Mouse (Mus musculus) erythroid progenitor cell, adult 5-6 weeks (primary cell): Measurements from ENCODE around the gene Fibcd1. TPM values are rescaled to one million over a fixed set of nuclear protein-coding genes. Genes with fewer than 3 reads are reported as not detected.

Experiments used
- ATAC-seq: replicated peaks from 2 replicates; pipeline ENCODE4 v1.8.0; 2016; ENCODE audit warnings: moderate number of reproducible peaks, mild to moderate bottlenecking, moderate TSS enrichment, inconsistent platforms; ENCODE audit not compliant: poor library complexity, low FRiP score, severe bottlenecking
- total RNA-seq, 2 experiments: library from RNA; stranded (forward) in 1 of 2; stranded (reverse) in 1 of 2; fragments of 150-400 nt in 1 of 2; fragments of 186-747, 209-891 nt in 1 of 2; gene quantifications; 2 replicates each; pipeline versions ENCODE4 v1.2.3 to v1.2.4; 2015 to 2017; ENCODE audit warnings: low replicate concordance in 2 of 2

The Fibcd1 gene
- total RNA-seq, 2 experiments from 2014 or later: not detected

- no peak for ATAC-seq
These were observed 66.5 kb downstream of the Fibcd1 start for GRCm38 (mm10) chr2:31779258-31779657.

DNA sequence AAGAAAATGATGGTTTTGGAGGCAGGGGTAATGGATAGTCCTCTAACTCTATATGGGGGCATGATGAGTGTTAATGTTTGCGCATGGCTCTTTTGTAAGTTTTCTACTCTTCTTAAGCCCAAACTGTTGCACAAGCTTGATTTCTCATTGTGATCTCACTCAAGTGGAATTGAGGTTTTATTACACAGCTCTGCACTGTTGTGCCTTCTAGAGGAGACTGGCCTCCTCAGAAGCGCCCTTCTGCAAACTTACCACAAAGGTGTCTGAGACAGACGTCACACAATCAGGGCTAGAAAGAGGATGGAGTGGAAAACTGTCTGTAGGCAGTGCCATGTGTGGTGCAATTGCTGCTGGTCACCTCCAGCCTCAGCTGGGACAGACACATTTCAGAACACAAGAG, 69.3 kb downstream of the Fibcd1 start:
- no peak for ATAC-seq

DNA sequence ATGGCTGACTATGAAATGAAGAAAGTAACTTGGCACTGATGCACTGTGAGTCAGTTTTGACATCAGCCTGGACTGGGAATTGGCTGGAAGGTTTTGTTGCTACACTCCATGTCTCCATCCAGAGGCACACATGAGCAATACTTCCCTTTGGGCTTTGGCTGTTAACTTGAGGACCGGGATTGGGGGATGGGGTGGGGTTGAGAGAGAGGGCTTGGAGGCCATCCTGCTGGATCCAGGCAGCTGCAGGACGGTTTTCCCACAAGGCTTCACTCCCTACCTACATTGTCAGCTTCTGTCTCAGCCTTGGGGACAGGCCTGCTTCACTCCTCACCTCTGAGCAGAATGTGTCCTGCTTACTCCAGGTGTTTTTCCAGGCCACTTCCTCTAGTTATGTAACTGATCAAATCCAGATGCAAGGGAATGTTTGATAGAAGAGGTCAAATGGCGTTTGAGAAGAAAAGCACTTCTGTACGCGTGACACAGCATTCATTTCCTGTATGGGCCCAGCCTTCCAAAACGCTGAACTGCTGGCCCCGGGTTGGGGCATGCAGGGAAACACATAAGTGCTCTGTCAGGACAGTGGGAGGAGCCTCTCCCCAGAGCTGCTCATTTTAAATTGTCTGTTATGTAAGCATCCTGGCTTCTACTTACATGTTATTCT, 74.9 kb downstream of the Fibcd1 start:
- 0 out of 2 replicates have a peak, but pooled peaks have one; percentile 25 for ATAC-seq

GRCm38 (mm10) chr2:31769631-31770111, 76.1 kb downstream of the Fibcd1 start:
- ATAC-seq: no peak

DNA sequence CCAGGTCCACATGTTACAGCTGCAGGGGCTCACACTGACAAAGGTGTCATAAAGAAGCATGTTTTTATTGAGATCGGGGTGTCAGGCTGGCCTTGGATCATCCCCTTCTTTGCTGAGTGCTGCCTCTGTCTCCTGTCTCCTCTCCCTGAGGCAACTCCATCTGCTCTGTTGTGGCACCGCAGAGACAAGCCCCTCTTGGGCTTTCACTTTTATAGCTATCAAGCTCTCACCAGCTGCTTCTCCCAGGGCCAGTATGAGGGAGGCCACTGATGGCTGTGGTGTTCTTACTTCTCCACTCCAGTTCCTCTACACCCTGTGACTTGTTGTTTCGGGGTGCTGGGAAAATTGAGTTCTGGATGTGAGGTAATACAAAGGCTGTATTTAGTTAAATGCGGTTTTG, 76.7 kb downstream of the Fibcd1 start:
- ATAC-seq: no peak

DNA sequence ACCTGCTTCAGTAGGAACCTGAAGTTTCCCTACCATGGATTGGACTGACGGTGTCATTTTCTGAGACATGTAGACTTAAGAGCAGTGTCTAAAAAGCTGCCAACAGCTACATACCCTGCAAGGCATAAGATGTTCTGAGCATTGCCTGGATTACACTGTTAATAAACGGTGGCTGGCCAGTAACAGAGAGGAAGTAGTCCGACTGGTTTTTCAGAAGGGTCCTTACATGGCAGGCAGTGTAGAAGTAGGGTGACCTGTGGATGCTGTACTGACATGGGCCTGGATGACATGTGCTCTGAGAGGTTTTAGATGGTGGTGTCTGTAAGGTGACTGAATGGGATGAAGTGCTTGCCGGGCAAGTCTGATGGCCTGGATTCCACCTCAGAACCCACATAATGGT, 78.0 kb downstream of the Fibcd1 start:
- ATAC-seq: no peak

DNA sequence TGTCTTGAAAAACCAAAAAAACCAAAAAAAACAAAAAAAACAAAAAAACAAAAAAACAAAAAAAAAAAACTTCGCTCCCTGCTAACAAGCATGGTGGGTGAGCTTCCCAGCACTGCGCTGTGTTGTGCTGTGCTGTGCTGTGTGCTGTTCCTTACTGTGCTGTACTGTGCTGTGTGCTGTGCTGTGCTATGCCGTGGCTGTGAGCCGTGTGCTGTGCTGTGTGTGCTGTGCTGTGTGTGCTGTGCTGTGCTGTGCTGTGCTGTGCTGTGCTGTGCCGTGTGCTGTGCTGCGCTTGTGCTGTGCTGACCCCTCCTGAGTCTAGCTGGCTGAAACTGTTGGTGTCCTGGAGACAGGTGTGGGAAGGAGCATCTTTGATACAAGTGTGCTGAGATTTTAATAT, 78.7 kb downstream of the Fibcd1 start:
- no peak for ATAC-seq

Other genes starting within 250 kb of the Fibcd1 start
- not detected in 2 replicates for gene Prdm12, start 206.0 kb downstream of the Fibcd1 start, total RNA-seq (2015; ENCODE audit: low replicate concordance)
- gene Prdm12, start 206.0 kb downstream of the Fibcd1 start, total RNA-seq (2017; ENCODE audit: low replicate concordance): not detected in 2 replicates
- gene Exosc2, start 175.3 kb downstream of the Fibcd1 start, total RNA-seq (2015; ENCODE audit: low replicate concordance): 13.4 and 15.9 TPM in 2 replicates
- gene Exosc2, start 175.3 kb downstream of the Fibcd1 start, total RNA-seq (2017; ENCODE audit: low replicate concordance): 12.6 and 25.5 TPM in 2 replicates
- gene Abl1, start 157.6 kb downstream of the Fibcd1 start, total RNA-seq (2015; ENCODE audit: low replicate concordance): 10.1 and 26.8 TPM in 2 replicates
- 24.1 and 26.5 TPM in 2 replicates for gene Abl1, start 157.6 kb downstream of the Fibcd1 start, total RNA-seq (2017; ENCODE audit: low replicate concordance)
- gene Qrfp, start 35.4 kb downstream of the Fibcd1 start, total RNA-seq (2015; ENCODE audit: low replicate concordance): not detected in 2 replicates
- not detected in 2 replicates for gene Qrfp, start 35.4 kb downstream of the Fibcd1 start, total RNA-seq (2017; ENCODE audit: low replicate concordance)
- not detected in 2 replicates for gene Lamc3, start 41.3 kb upstream of the Fibcd1 start, total RNA-seq (2015; ENCODE audit: low replicate concordance)
- not detected in 2 replicates for gene Lamc3, start 41.3 kb upstream of the Fibcd1 start, total RNA-seq (2017; ENCODE audit: low replicate concordance)
- gene Aif1l, start 104.1 kb upstream of the Fibcd1 start, total RNA-seq (2015; ENCODE audit: low replicate concordance): not detected in 2 replicates
- gene Aif1l, start 104.1 kb upstream of the Fibcd1 start, total RNA-seq (2017; ENCODE audit: low replicate concordance): not detected in 2 replicates
- 77.8 and 87.6 TPM in 2 replicates for gene Nup214, start 128.4 kb upstream of the Fibcd1 start, total RNA-seq (2015; ENCODE audit: low replicate concordance)
- 31.2 and 39.5 TPM in 2 replicates for gene Nup214, start 128.4 kb upstream of the Fibcd1 start, total RNA-seq (2017; ENCODE audit: low replicate concordance)
- gene Fam78a, start 238.9 kb upstream of the Fibcd1 start, total RNA-seq (2015; ENCODE audit: low replicate concordance): 27.7 and 41.1 TPM in 2 replicates
- gene Fam78a, start 238.9 kb upstream of the Fibcd1 start, total RNA-seq (2017; ENCODE audit: low replicate concordance): 48.4 and 75.5 TPM in 2 replicates
- not detected in 2 replicates for gene Plpp7, start 249.5 kb upstream of the Fibcd1 start, total RNA-seq (2015; ENCODE audit: low replicate concordance)
- 0.26 TPM in 1 of 2 replicates, not detected in the other for gene Plpp7, start 249.5 kb upstream of the Fibcd1 start, total RNA-seq (2017; ENCODE audit: low replicate concordance)